Mouse (Mus musculus): ENCODE measurements at regions not wholly inside any gene's neighbourhood (a gene's known extent, or its start where the extent isn't known, plus 50 kb on each side); places are given as distances from the start of the nearest gene placed in this dataset.

DNA sequence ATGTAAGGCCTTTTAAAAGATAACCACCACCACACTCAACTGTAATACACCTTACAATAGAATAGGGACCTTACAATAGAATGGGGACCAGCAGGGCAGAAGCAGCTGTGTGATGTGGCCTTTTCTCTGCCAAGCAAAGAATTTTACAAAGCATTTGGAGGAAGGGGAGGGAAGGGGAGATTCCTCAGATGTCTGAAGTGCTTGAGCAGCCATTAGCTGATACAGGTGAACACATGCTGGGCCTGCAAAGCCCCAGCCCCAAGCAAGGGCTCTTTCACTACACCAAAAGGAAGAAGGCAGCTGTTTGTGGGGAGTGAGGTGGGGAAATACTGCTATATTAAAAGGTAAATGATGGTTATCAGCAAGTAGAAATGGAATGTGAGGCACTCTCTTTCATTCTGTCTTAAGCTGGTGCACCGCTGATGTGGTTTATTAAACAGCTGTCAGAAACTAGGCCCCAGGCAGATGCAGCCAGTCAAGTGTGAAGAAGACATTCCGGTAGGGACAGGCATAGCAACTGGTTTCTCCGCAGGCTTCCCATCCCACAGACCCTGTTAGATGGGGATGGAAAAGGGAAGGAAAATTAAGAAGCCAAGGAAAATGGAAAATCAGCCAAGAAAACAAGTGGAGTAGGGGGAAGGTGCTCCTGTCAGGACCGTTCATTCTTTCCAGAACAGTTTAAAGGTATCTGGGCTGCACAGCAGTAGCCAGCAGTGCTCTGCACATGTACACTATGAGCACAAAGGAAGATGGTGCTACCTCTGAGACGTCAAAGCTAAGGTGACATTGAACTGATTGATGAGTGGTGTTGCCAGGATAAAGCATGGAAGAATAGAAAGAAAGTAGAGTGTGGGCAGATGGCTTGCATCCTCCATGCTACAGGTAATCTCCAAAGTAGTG lies 508.6 kb upstream of the Plxna2 start:
- no peak for ATAC-seq (ENCODE audit: extremely low read depth, insufficient number of reproducible peaks, low FRiP score, poor library complexity, severe bottlenecking)

DNA sequence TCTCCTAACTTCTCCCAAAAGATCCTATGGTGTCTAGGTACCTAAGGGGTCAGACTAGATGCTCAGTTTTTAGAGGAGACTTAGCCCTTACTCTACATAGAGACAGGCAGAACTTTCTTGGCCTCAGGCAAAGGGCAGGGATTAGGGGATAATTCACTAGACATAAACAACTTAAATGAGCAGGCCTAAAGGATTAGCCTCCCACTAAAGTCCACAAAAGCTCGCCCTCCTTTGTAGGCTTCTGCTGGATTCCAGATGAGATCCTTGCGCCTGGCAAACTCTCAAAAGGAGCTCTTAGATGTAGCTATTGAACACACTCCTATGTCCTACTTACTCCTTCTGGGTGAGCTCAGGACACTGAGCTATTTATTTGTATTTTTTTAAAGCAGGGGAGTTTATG lies 509.9 kb upstream of the Plxna2 start:
- no peak for ATAC-seq (ENCODE audit: extremely low read depth, insufficient number of reproducible peaks, low FRiP score, poor library complexity, severe bottlenecking)

DNA sequence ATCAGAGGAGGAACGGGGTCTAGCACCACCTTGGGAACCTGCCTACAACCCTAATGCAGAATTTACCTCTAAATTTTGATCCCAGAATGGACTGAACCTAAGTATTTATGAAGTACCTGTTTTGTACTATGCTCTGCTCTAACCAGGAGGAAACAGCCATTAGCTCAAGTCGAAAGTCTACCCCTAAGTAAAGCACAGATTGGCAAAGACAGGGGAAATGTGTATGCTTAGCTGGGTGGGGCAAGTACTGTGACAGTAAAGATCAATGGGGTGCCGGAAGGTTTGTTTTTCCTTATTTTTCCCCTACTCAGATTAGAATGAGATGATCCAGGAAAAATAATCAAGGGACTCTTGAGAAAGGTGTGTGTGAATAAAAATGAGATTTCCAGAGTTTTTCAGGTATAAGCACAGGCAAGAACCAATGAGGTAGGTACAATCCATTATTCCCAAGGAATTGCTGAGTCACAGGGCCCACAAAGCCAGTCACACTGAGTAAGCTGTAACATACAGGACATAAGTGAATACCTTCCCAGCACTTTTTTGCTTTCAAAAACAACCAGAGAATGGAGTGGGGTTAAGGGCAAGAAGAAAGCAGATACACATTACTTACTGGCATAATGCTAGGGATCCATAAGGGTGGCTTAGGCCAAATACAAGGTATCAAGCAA lies 510.6 kb upstream of the Plxna2 start:
- no peak for ATAC-seq (ENCODE audit: extremely low read depth, insufficient number of reproducible peaks, low FRiP score, poor library complexity, severe bottlenecking)

DNA sequence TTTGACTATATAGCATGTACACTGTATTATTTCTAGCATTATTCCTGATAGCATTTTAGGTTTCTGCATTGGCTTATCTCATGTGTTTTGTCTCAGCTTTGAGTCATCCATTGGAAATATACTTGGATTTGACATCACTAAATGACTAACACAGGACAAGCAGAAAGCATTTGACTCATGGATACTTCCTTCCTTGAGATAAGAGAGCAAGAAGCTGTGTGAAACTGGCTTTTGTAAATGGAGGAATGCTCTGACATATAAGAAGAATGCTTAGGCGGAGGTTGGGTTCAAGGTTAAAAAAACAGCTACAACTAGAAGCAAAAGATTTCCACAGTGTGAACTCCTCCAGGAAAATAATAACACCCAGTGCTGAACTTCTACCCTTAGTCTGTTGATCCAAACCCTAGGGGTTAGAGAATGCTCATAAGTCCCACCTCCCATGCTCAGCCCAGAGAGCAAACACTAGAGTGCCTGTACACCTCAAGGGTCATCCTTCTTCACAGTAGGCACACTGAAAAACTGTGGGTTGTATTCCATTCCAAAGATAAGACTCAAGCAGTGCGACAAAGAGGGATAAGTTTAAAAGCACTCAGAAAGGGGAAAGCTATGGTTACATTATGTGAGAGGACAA lies 528.0 kb upstream of the Plxna2 start:
- ATAC-seq (ENCODE audit: extremely low read depth, insufficient number of reproducible peaks, low FRiP score, poor library complexity, severe bottlenecking): no peak

DNA sequence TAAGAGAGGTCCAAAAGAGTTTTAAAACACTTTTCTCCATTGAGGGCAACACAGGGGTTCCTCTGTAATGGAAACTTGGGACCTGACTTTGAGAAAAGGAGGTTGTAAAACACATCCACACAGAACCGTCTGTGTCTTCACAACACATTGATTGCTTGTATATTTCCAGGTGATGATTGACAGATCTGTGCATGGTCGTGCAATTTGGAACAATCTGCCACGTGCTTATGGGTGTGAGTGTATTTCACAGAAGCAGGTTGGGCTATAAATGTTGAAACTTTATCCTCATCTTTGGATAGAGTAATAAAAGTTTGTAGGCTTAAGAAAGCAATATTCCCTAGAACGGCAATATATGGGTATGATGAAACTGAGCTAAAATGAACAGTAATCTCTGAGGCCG lies 559.5 kb upstream of the Plxna2 start:
- no peak for ATAC-seq (ENCODE audit: extremely low read depth, insufficient number of reproducible peaks, low FRiP score, poor library complexity, severe bottlenecking)

GRCm38 (mm10) chr1:194056544-194056943 lies 561.5 kb upstream of the Plxna2 start:
- no peak for ATAC-seq (ENCODE audit: extremely low read depth, insufficient number of reproducible peaks, low FRiP score, poor library complexity, severe bottlenecking)

GRCm38 (mm10) chr1:194049746-194050351 lies 568.2 kb upstream of the Plxna2 start:
- no peak for ATAC-seq (ENCODE audit: extremely low read depth, insufficient number of reproducible peaks, low FRiP score, poor library complexity, severe bottlenecking)

- no peak for ATAC-seq (ENCODE audit: extremely low read depth, insufficient number of reproducible peaks, low FRiP score, poor library complexity, severe bottlenecking)
Measured at GRCm38 (mm10) chr1:194041393-194042352, 576.3 kb upstream of the Plxna2 start.

DNA sequence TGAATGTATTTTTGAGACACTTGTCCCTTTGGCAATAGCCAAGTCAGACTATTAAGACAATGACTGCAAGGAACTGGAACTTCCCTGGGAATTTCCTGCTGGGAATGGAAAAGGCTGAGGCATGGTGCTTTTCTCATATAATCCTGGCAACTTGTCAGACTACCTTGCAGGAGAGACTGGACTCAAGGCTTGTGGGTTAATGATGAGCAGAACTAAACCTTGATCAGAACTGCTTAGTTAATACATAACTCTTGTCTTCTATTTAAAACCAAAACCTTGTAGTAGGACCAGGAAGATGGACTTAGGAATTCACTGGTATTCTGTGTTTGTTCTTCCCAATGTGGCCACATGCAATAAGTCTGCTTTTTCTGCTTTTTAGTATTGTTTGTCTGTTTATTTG lies 579.3 kb upstream of the Plxna2 start:
- no peak for ATAC-seq (ENCODE audit: extremely low read depth, insufficient number of reproducible peaks, low FRiP score, poor library complexity, severe bottlenecking)

DNA sequence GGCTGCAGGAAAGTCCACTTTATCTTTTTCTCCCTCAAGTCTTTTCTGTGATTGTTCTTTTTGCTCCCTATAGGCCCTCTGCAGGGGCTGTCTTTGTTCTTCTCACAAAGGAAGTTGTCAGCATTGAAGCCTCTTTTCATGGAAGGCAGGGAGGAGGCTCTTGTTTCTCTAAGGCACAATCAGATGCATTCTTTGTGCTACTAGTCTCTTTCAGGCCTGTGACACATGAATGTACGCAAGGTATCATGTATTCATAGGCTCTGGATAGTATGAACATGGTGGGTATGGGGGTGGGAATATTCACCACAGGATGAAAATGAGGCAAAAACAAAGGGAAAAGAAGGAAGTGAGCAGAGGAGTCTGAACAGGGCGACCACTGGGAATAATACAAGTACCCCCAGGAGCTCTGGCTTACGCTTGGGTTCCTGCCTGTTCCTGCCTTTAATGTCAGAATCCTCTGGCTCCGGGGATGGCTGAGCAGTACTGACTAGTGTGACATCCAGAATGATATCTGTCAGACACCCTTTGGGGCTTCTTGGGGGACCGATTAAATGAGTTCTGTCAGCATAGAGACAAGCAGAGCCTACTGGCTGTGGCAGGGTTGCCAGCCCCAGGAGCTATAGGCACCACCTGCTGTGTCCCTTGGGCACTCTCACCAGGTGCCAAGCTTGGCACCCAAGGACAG lies 583.7 kb upstream of the Plxna2 start:
- no peak for ATAC-seq (ENCODE audit: extremely low read depth, insufficient number of reproducible peaks, low FRiP score, poor library complexity, severe bottlenecking)

- no peak for ATAC-seq (ENCODE audit: extremely low read depth, insufficient number of reproducible peaks, low FRiP score, poor library complexity, severe bottlenecking)
Measured at GRCm38 (mm10) chr1:194032603-194033002, 585.4 kb upstream of the Plxna2 start.

DNA sequence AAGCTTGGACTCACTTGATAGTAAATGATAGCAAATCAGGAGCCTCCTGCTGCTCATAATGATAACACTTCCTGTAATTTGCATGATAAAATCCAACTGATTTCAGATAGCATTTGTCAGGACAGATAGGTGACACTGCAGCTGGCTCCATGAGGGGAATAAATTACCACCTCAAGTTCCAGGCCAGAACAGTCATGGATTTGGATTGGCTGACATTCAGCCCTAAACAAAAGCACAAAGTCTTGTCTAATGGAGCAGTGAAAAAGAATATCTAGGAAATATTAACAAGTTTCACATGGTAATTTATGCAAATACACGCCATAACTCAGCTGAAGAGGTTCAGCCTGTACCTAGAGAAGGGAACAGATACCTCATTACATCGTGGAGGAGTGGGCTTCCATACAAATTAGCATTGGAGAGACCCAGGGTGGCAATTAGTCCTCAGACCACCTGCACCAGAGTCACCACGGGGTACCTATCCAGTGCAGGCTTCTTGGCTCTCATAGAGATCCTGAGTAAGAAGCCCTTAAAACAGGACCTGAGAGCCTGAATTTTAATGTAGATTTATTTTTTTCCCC lies 587.3 kb upstream of the Plxna2 start:
- ATAC-seq (ENCODE audit: extremely low read depth, insufficient number of reproducible peaks, low FRiP score, poor library complexity, severe bottlenecking): no peak

GRCm38 (mm10) chr1:194026958-194027692 lies 590.9 kb upstream of the Plxna2 start:
- ATAC-seq (ENCODE audit: extremely low read depth, insufficient number of reproducible peaks, low FRiP score, poor library complexity, severe bottlenecking): no peak

DNA sequence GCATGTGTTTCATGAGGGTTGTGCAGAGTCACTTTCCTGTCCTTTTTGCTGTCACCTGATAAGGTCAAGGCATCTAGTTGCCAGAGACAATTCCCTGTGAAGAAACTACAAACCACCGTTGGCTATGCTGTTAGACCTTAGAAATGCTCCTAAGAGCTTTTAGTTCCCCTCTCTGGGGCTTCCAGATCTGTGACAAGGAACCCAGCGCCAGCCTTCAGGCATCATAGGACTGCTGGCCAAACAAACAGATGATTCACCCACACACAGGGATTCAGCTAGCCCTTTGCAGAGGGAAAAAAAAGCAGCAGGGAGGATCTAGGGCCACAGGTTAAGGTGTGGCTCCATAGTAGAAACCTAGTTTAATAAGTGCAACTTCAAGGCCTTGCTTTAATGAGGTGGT lies 591.8 kb upstream of the Plxna2 start:
- no peak for ATAC-seq (ENCODE audit: extremely low read depth, insufficient number of reproducible peaks, low FRiP score, poor library complexity, severe bottlenecking)

DNA sequence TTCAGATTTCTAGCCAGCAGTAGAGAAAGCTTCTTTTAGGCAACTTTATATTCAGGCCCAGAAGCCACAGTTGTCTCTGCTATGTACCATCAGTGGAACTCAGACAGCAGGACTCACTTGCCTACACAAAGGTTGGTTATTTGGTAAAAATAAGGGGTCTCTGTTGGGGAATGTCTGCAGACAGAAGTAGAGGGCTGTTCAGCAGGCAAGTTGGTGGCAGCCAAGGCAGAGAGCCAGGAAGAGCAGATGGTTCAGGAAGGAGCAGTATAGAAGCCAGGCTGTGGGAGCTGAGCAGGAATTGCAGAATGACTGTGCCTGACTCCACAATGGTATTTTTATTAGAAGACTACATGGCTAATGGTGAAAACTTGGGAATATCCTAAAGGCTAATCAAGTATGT lies 598.7 kb upstream of the Plxna2 start:
- ATAC-seq (ENCODE audit: extremely low read depth, insufficient number of reproducible peaks, low FRiP score, poor library complexity, severe bottlenecking): no peak

- no peak for ATAC-seq (ENCODE audit: extremely low read depth, insufficient number of reproducible peaks, low FRiP score, poor library complexity, severe bottlenecking)
Measured at GRCm38 (mm10) chr1:193992226-193992625, 622.1 kb upstream of the Camk1g start.

All from neutrophil, adult 5-6 weeks (primary cell).